Mouse (Mus musculus) C2C12 (cell line): Measurements from ENCODE around the gene Rrp36.

Experiments used
- CEBPB ChIP-seq: IDR thresholded peaks from one replicate; pipeline ENCODE4 v1.6.1; 2011; ENCODE audit warnings: low read depth, mild to moderate bottlenecking, control low read depth, moderate library complexity
- CTCF ChIP-seq: IDR thresholded peaks from one replicate; pipeline ENCODE4 v1.5.1; 2011; ENCODE audit not compliant: control insufficient read depth, insufficient read depth, insufficient read length
- FOSL1 ChIP-seq: IDR thresholded peaks from one replicate; pipeline ENCODE4 v1.8.0; 2011; ENCODE audit warnings: mild to moderate bottlenecking, low read length; ENCODE audit not compliant: poor library complexity, insufficient read depth, severe bottlenecking
- MAX ChIP-seq: IDR thresholded peaks from one replicate; pipeline ENCODE4 v1.6.1; 2011; ENCODE audit warnings: mild to moderate bottlenecking, control low read depth
- MYOD1 ChIP-seq: IDR thresholded peaks from one replicate; pipeline ENCODE4 v1.6.1; 2011; ENCODE audit warnings: low read depth; ENCODE audit not compliant: control insufficient read depth, insufficient read length
- MYOG ChIP-seq: IDR thresholded peaks from one replicate; pipeline ENCODE4 v1.6.1; 2011; ENCODE audit not compliant: control insufficient read depth, insufficient read length; ENCODE audit errors: extremely low read depth
- USF1 ChIP-seq: IDR thresholded peaks from one replicate; pipeline ENCODE4 v1.6.1; 2011; ENCODE audit warnings: low read depth, mild to moderate bottlenecking, control low read depth, moderate library complexity

DNA sequence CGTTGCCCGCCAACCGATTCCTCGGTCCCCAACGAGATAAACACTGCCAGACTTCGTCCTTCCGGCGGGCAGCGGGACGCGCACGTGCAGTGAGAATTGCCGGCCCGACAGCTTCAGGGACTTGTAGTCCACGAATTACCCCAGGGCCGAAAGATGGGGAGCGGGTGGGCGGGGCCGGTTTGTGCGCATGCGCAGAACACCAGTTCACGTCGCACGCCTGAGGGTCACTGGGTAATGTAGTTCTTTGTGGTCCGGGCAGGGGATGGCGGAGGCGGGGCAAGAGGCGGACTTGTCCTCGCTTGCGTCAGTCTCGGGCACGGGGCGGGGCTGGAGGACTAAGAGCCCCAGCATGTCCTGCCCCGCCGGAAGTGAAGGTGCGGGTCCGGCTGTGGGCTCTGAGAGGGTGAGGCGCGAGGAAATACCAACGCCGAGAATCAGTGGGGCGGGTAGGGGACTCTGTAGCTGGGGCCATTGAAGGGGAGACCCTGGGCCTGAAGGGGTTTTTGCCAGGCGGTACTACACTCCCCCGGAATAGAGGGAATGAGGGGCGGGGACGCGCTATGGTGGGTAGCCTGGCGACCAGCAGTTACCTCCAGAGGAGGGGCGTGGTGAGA is 6.7 kb upstream of the Rrp36 start, which contains the start of gene Klhdc3:
- TF ChIP-seq CTCF, result no peak
- TF ChIP-seq MYOG, result no peak
- no peak for TF ChIP-seq FOSL1
- TF ChIP-seq MAX, result peak; percentile 10
- TF ChIP-seq MYOD1, result no peak
- no peak for TF ChIP-seq USF1
- TF ChIP-seq CEBPB, result peak; percentile 32
